Mouse (Mus musculus) stomach, postnatal 0 days (tissue): Measurements from ENCODE around the gene Bbs2.

ENCODE experiments used
- CTCF ChIP-seq: IDR thresholded peaks from 2 replicates; pipeline ENCODE4 v1.5.1; 2016; ENCODE audit warnings: antibody characterized with exemption, low read depth, mild to moderate bottlenecking, moderate library complexity
- EP300 ChIP-seq: optimal IDR thresholded peaks from 2 replicates; pipeline ENCODE3; 2016; ENCODE audit warnings: antibody characterized with exemption

- TF ChIP-seq CTCF (peak; percentile 88), EP300 (no peak)
These were observed 41.4 kb downstream of the Bbs2 start for GRCm38 (mm10) chr8:94057157-94057854.
